Mouse (Mus musculus) heart, embryonic 11.5 days (tissue): ENCODE measurements around the gene Spata5. TPM values are rescaled to one million over a fixed set of nuclear protein-coding genes. Genes with fewer than 3 reads are reported as not detected.

Experiments used
- ATAC-seq: fragments of 200-750 bp; cut with Nextera tagmentation; replicated peaks from 2 replicates; pipeline ENCODE4 v1.8.0; 2017; ENCODE audit warnings: moderate library complexity; ENCODE audit not compliant: insufficient number of reproducible peaks, low FRiP score, low TSS enrichment
- H3K27ac ChIP-seq: fragments of 300-500 bp; sonication (generic); 2 replicates; pipeline ENCODE4 v1.5.1; 2014; ENCODE audit warnings: mild to moderate bottlenecking, low read depth, low read length
- H3K27me3 ChIP-seq: fragments of 300-500 bp; sonication (generic); 2 replicates; pipeline ENCODE4 v1.6.1; 2014; ENCODE audit warnings: mild to moderate bottlenecking, low read length, mixed read lengths; ENCODE audit not compliant: control insufficient read depth, insufficient read depth
- H3K36me3 ChIP-seq: fragments of 300-500 bp; sonication (generic); 2 replicates; pipeline ENCODE4 v1.6.1; 2014; ENCODE audit warnings: mild to moderate bottlenecking, low read length, moderate library complexity, mixed read lengths; ENCODE audit not compliant: control insufficient read depth, insufficient read depth
- H3K4me1 ChIP-seq: fragments of 300-500 bp; sonication (generic); 2 replicates; pipeline ENCODE4 v1.6.1; 2014; ENCODE audit warnings: low read length; ENCODE audit not compliant: control insufficient read depth, insufficient read depth
- H3K4me2 ChIP-seq: fragments of 300-500 bp; sonication (generic); 2 replicates; pipeline ENCODE4 v1.6.1; 2014; ENCODE audit warnings: mild to moderate bottlenecking, moderate library complexity
- H3K4me3 ChIP-seq: fragments of 300-500 bp; sonication (generic); 2 replicates; pipeline ENCODE4 v1.5.1; 2014; ENCODE audit warnings: low read depth, low read length
- H3K9ac ChIP-seq: fragments of 300-500 bp; sonication (generic); 2 replicates; pipeline ENCODE4 v1.6.1; 2014; ENCODE audit warnings: mild to moderate bottlenecking, low read depth, low read length, moderate library complexity
- H3K9me3 ChIP-seq: fragments of 300-500 bp; sonication (generic); replicated peaks from 2 replicates; pipeline ENCODE4 v1.6.1; 2016; ENCODE audit warnings: low read length; ENCODE audit not compliant: control insufficient read depth
- WGBS: fragments of 180-500 bp; shearing (Covaris S2); extraction: QIAGEN DNeasy Blood & Tissue Kit; methylation state at CpG from one replicate; pipeline ENCODE4 v1.1.7; 2014; ENCODE audit not compliant: insufficient replicate concordance; 5-methylcytosine and 5-hydroxymethylcytosine counted together
- polyA plus RNA-seq: library from polyadenylated mRNA; unstranded; fragments of >200 nt; fragmentation: Nextera tagmentation; extraction: Ambion mirVana; gene quantifications from 2 replicates; pipeline ENCODE4 v1.2.1, GENCODE M21; 2014

The Spata5 gene
- polyA plus RNA-seq, 1 experiment from 2014 or later = 27.8 TPM

- no peak overlapping the region for H3K4me3 ChIP-seq
- H3K27me3 ChIP-seq = no peaks in the 10 kb centered on the region
- no peaks in the 10 kb centered on the region for H3K4me1 ChIP-seq
- no peaks in the 10 kb centered on the region for H3K36me3 ChIP-seq
- no peak overlapping the region for H3K27ac ChIP-seq
- no peak overlapping the region for H3K4me2 ChIP-seq
- 92% methylated on average over 2 of the region's 2 CpGs for WGBS
- no peaks in the 10 kb centered on the region for H3K9me3 ChIP-seq
- ATAC-seq = no peak
- no peak overlapping the region for H3K9ac ChIP-seq
Measured at GRCm38 (mm10) chr3:37443409-37443808, 23.7 kb downstream of the Spata5 start.

GRCm38 (mm10) chr3:37455992-37456391 is 36.3 kb downstream of the Spata5 start:
- Histone ChIP-seq H3K27ac (no peak overlapping the region), H3K4me3 (no peak overlapping the region), H3K36me3 (no peaks in the 10 kb centered on the region)

GRCm38 (mm10) chr3:37468170-37468569 is 48.5 kb downstream of the Spata5 start:
- H3K36me3 ChIP-seq = no peaks in the 10 kb centered on the region; the same call in 1 of the 2 replicates
- ATAC-seq = no peak
- H3K27me3 ChIP-seq = no peaks in the 10 kb centered on the region
- H3K4me3 ChIP-seq = no peak overlapping the region
- H3K4me1 ChIP-seq = no peaks in the 10 kb centered on the region
- no peak overlapping the region for H3K27ac ChIP-seq
- H3K9me3 ChIP-seq = no peaks in the 10 kb centered on the region
- WGBS = 82% methylated on average over 2 of the region's 2 CpGs
- no peak overlapping the region for H3K4me2 ChIP-seq
- H3K9ac ChIP-seq = no peak overlapping the region

More at GRCm38 (mm10) chr3:37455992-37456391, 36.3 kb downstream of the Spata5 start:
- WGBS = 64% methylated on average over 1 of the region's 1 CpGs
- Histone ChIP-seq H3K9ac (no peak overlapping the region), H3K4me1 (no peaks in the 10 kb centered on the region), H3K9me3 (no peaks in the 10 kb centered on the region), H3K27me3 (no peaks in the 10 kb centered on the region), H3K4me2 (no peak overlapping the region)
- no peak for ATAC-seq

- ATAC-seq = no peak
- WGBS = 77% methylated on average over 4 of the region's 4 CpGs
Measured at GRCm38 (mm10) chr3:37469353-37469752, 49.7 kb downstream of the Spata5 start.

GRCm38 (mm10) chr3:37470867-37471266 is 51.2 kb downstream of the Spata5 start:
- Histone ChIP-seq H3K9ac (no peak overlapping the region), H3K4me2 (no peak overlapping the region), H3K27ac (no peak overlapping the region), H3K27me3 (no peaks in the 10 kb centered on the region), H3K36me3 (no peaks in the 10 kb centered on the region), H3K4me1 (no peaks in the 10 kb centered on the region), H3K4me3 (no peak overlapping the region), H3K9me3 (no peaks in the 10 kb centered on the region)
- ATAC-seq = no peak
- WGBS = 85% methylated on average over 2 of the region's 2 CpGs

More at GRCm38 (mm10) chr3:37469353-37469752, 49.7 kb downstream of the Spata5 start:
- no peaks in the 10 kb centered on the region for H3K4me1 ChIP-seq
- H3K27ac ChIP-seq = no peak overlapping the region
- H3K9me3 ChIP-seq = no peaks in the 10 kb centered on the region
- no peaks in the 10 kb centered on the region for H3K27me3 ChIP-seq
- no peak overlapping the region for H3K9ac ChIP-seq
- no peak overlapping the region for H3K4me2 ChIP-seq
- no peak overlapping the region for H3K4me3 ChIP-seq
- H3K36me3 ChIP-seq = no peaks in the 10 kb centered on the region; the same call in 1 of the 2 replicates

- H3K4me1 ChIP-seq = no peaks in the 10 kb centered on the region
- H3K9ac ChIP-seq = no peak overlapping the region
- no peaks in the 10 kb centered on the region for H3K36me3 ChIP-seq
- no peak overlapping the region for H3K4me2 ChIP-seq
- no peak overlapping the region for H3K4me3 ChIP-seq
- H3K27ac ChIP-seq = no peak overlapping the region
- no peaks in the 10 kb centered on the region for H3K9me3 ChIP-seq
- no peak for ATAC-seq
- H3K27me3 ChIP-seq = no peaks in the 10 kb centered on the region
Measured at GRCm38 (mm10) chr3:37472461-37472860, 52.8 kb downstream of the Spata5 start.

- Histone ChIP-seq H3K27me3 (no peaks in the 10 kb centered on the region), H3K9me3 (no peaks in the 10 kb centered on the region), H3K36me3 (no peaks in the 10 kb centered on the region), H3K4me1 (no peaks in the 10 kb centered on the region), H3K4me3 (no peak overlapping the region), H3K9ac (no peak overlapping the region), H3K27ac (no peak overlapping the region), H3K4me2 (no peak overlapping the region)
- no peak for ATAC-seq
- 80% methylated on average over 1 of the region's 1 CpGs for WGBS
Measured at GRCm38 (mm10) chr3:37476485-37476884, 56.8 kb downstream of the Spata5 start.

- no peak for ATAC-seq
- H3K9me3 ChIP-seq = no peaks in the 10 kb centered on the region
- WGBS = 90% methylated on average over 7 of the region's 7 CpGs
Measured at GRCm38 (mm10) chr3:37477438-37478188, 57.9 kb downstream of the Spata5 start.

GRCm38 (mm10) chr3:37479771-37480170 is 60.1 kb downstream of the Spata5 start:
- no peak for ATAC-seq
- no peaks in the 10 kb centered on the region for H3K27me3 ChIP-seq
- H3K36me3 ChIP-seq = no peaks in the 10 kb centered on the region
- WGBS = 83% methylated on average over 1 of the region's 1 CpGs
- H3K4me2 ChIP-seq = no peak overlapping the region
- H3K4me3 ChIP-seq = no peak overlapping the region
- H3K9ac ChIP-seq = no peak overlapping the region
- no peaks in the 10 kb centered on the region for H3K4me1 ChIP-seq
- no peaks in the 10 kb centered on the region for H3K9me3 ChIP-seq
- H3K27ac ChIP-seq = no peak overlapping the region

More at GRCm38 (mm10) chr3:37477438-37478188, 57.9 kb downstream of the Spata5 start:
- Histone ChIP-seq H3K9ac (no peak overlapping the region), H3K36me3 (no peaks in the 10 kb centered on the region), H3K4me1 (no peaks in the 10 kb centered on the region), H3K27me3 (no peaks in the 10 kb centered on the region), H3K27ac (no peak overlapping the region), H3K4me2 (no peak overlapping the region), H3K4me3 (no peak overlapping the region)
